Mouse (Mus musculus): ENCODE data around the gene Alg12. TPM values are rescaled to one million over a fixed set of nuclear protein-coding genes. Genes with fewer than 3 reads are reported as not detected.
A peak's percentile ranks its signal among the peaks of the same experiment; 100 is the strongest.

Alg12 gene
- polyA plus RNA-seq, 1 experiment = 18.1 TPM

DNA sequence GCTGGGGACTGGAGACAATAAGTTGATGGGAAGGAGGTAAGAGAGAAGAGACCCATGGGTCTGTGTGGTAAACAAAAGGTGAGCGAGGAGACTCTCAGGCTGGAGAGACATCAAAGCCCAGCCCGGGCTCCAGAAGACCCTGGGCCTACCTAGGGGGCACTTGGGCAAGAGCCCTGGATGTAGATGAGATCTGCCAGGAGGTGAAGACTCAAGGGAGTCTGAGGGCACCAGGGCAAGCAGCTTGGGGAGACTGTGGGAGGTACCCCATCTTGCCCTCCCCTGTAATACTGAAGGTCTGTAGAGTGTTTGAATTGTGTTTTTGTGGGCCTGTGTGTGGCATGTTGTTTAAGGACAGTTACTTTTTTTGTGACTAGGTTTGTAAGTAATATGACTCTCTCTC, 39.6 kb upstream of the Alg12 start:
- DNase-seq = no peak
- peaks cover 28% of the 10 kb centered on the region for H3K4me1 ChIP-seq (ENCODE audit: control insufficient read depth, insufficient read depth, low read length)
- no peak for TF ChIP-seq POLR2A (IDR thresholded peaks at IDR 0.05; ENCODE audit: low read depth, low read length)
- TF ChIP-seq CTCF (conservative IDR thresholded peaks at IDR 0.05; ENCODE audit: insufficient read depth, insufficient read length, low read depth, low read length) = no peak
- WGBS = 81% methylated on average over 2 of the region's 2 CpGs
- no peak overlapping the region for H3K4me3 ChIP-seq (ENCODE audit: insufficient read depth, low read depth, low read length)
- H3K27ac ChIP-seq (ENCODE audit: insufficient read depth, low read depth, low read length) = no peak overlapping the region
- no peaks in the 10 kb centered on the region for H3K27me3 ChIP-seq (replicated peaks; ENCODE audit: control insufficient read depth, insufficient read depth, low read length)
- peaks cover 7% of the 10 kb centered on the region for H3K36me3 ChIP-seq (ENCODE audit: control insufficient read depth, insufficient read depth, low read length)

DNA sequence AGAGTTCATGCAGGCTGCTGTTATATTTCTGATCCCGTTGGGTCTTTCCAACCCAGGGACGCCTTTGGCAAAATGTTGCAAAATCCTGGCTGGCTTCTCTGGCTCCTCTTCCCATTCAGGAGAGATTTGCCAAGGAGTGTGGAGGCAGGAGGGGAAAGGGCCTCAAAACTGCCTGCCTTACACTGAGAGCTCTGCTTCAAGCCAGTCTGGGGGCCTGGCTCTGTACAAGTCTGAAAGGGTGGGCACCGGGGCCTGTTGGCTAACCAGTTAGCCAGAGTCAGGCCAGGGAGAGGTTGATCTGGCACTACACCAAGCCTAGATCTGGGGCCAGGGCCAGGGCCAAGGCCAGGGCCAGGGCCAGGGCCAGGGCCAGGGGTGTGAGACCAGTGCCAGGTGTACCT, 39.0 kb upstream of the Alg12 start:
- H3K4me3 ChIP-seq (ENCODE audit: insufficient read depth, low read depth, low read length) = no peak overlapping the region
- TF ChIP-seq CTCF (conservative IDR thresholded peaks at IDR 0.05; ENCODE audit: insufficient read depth, insufficient read length, low read depth, low read length) (no peak), POLR2A (IDR thresholded peaks at IDR 0.05; ENCODE audit: low read depth, low read length) (no peak)
- DNase-seq = peak; percentile 69
- H3K36me3 ChIP-seq (ENCODE audit: control insufficient read depth, insufficient read depth, low read length) = peaks cover 1% of the 10 kb centered on the region
- H3K27me3 ChIP-seq (replicated peaks; ENCODE audit: control insufficient read depth, insufficient read depth, low read length) = no peaks in the 10 kb centered on the region
- H3K27ac ChIP-seq (ENCODE audit: insufficient read depth, low read depth, low read length) = no peak overlapping the region
- 48% methylated on average over 3 of the region's 3 CpGs for WGBS
- H3K4me1 ChIP-seq (ENCODE audit: control insufficient read depth, insufficient read depth, low read length) = peaks cover 33% of the 10 kb centered on the region

DNA sequence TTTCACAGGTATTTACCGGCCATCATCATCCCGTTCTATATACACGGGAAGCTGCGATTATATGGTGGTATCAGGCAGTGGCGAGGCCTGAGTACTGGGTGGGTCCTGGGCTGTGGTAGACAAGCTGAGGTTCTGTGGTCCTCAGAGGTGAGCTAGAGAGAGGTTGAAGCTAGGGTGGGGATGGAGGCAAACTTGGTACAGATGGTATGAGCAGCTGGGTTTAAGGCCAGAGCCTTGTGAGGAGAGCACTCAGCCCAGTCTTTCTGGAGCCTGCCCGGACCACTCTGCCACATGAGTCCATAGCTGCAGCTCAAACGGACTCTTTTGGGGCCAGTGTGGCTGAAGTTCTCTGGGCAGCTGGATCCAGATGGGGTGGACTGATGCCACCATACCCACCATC, 38.2 kb upstream of the Alg12 start:
- WGBS = 96% methylated on average over 7 of the region's 7 CpGs
- no peaks in the 10 kb centered on the region for H3K36me3 ChIP-seq (ENCODE audit: control insufficient read depth, insufficient read depth, low read length)
- peaks cover 41% of the 10 kb centered on the region for H3K4me1 ChIP-seq (ENCODE audit: control insufficient read depth, insufficient read depth, low read length)
- no peak overlapping the region for H3K27ac ChIP-seq (ENCODE audit: insufficient read depth, low read depth, low read length)
- no peaks in the 10 kb centered on the region for H3K27me3 ChIP-seq (replicated peaks; ENCODE audit: control insufficient read depth, insufficient read depth, low read length)
- H3K4me3 ChIP-seq (ENCODE audit: insufficient read depth, low read depth, low read length) = no peak overlapping the region
- no peak for DNase-seq
- TF ChIP-seq CTCF (conservative IDR thresholded peaks at IDR 0.05; ENCODE audit: insufficient read depth, insufficient read length, low read depth, low read length) = no peak
- TF ChIP-seq POLR2A (IDR thresholded peaks at IDR 0.05; ENCODE audit: low read depth, low read length) = no peak

DNA sequence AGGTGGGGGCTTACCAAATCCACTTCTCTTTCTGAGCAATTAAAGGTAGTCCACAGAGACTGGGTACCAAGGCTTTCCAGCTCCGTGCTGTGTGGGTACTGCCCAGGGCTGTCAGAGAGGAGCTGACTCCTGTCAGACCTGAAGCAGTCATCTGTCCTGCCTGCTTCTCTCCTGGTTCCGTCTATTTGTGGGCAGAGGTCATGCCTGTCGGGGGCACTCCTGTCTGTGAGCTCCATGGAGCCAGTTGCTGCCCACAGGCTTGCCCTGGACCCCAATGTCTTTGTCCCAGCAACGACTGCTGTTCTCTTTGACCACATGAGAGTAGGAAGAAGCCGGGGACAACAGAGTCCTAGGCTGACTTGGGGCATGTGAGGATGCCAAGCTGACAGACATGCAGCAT, 37.5 kb upstream of the Alg12 start:
- Histone ChIP-seq H3K36me3 (ENCODE audit: control insufficient read depth, insufficient read depth, low read length) (no peaks in the 10 kb centered on the region), H3K27me3 (replicated peaks; ENCODE audit: control insufficient read depth, insufficient read depth, low read length) (no peaks in the 10 kb centered on the region), H3K27ac (ENCODE audit: insufficient read depth, low read depth, low read length) (no peak overlapping the region), H3K4me1 (ENCODE audit: control insufficient read depth, insufficient read depth, low read length) (peaks cover 48% of the 10 kb centered on the region), H3K4me3 (ENCODE audit: insufficient read depth, low read depth, low read length) (no peak overlapping the region)
- DNase-seq = no peak
- whole genome bisulfite sequencing = 80% methylated on average over 5 of the region's 5 CpGs
- no peak for TF ChIP-seq POLR2A (IDR thresholded peaks at IDR 0.05; ENCODE audit: low read depth, low read length)
- no peak for TF ChIP-seq CTCF (conservative IDR thresholded peaks at IDR 0.05; ENCODE audit: insufficient read depth, insufficient read length, low read depth, low read length)

DNA sequence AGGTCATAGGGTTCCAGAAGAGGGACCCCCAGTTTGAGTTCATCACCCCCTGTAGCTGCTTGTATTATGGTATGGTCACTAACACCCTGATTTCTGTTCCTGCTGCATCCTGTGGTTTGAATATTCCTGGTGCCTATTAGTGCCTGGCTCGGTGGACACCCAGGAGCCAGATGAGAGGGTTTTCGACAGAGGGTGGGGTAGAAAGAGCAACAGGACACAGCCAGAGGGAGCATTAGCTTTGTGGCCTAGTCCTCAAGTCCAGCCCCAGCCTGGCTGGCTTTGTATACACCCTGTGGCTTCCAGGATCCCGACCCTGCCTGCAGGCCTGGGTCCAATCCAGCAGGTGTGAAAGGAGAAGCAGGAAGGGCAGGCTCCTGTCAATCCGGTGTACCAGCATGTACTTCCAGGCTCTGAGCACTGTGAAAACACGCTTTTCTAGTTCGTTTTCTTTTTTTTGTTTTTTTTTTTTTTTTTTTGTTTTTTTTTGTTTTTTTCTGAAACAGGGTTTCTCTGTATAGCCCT, 36.8 kb upstream of the Alg12 start:
- 38% methylated on average over 6 of the region's 6 CpGs for WGBS
- Histone ChIP-seq H3K36me3 (ENCODE audit: control insufficient read depth, insufficient read depth, low read length) (no peaks in the 10 kb centered on the region), H3K27me3 (replicated peaks; ENCODE audit: control insufficient read depth, insufficient read depth, low read length) (no peaks in the 10 kb centered on the region), H3K27ac (ENCODE audit: insufficient read depth, low read depth, low read length) (peak overlapping the region; percentile 21), H3K4me3 (ENCODE audit: insufficient read depth, low read depth, low read length) (no peak overlapping the region), H3K4me1 (ENCODE audit: control insufficient read depth, insufficient read depth, low read length) (peaks cover 48% of the 10 kb centered on the region)
- DNase-seq = peak; percentile 39
- TF ChIP-seq CTCF (conservative IDR thresholded peaks at IDR 0.05; ENCODE audit: insufficient read depth, insufficient read length, low read depth, low read length) = no peak
- no peak for TF ChIP-seq POLR2A (IDR thresholded peaks at IDR 0.05; ENCODE audit: low read depth, low read length)

DNA sequence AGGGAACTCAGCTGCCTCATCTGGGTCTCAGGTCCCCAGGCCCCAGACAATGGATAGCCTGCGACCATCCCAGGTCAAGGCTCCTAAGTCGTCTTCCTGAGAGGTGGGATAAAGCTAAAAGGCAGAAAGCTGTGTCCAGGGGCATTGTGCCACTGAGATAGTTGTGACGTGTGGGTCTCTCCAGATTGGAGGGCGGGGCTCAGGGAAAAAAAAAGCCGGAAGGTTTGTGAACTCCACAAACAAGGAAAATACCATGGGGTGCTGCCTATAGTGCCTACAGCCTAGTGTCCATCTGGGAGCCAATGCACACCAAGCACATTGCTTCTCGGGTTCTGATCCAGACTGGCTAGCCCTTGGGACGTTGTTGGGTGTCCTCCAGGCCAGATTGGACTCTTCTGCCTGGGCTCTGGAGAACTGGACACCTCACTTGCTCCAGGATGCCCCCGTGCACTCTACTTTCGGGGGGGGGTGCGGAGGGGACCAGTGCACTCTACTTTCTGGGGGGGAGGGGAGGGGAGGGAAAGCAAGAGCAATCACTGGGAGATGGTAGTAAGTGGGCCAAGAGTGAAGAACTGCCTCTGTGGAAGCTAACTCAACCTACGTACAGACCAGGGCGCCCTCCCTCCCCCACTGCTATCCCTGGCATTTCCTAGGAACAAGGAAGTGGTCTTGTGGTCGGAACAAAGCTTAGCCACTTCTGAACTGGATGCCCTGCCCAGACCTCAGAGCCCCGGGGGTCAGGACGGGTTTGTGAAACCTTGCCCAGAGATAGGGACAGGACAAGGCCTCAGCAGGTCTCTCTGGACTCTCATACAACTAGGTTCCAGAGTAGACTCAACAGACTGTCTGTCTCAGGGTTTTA, 36.1 kb upstream of the Alg12 start:
- Histone ChIP-seq H3K27ac (ENCODE audit: insufficient read depth, low read depth, low read length) (peak overlapping the region; percentile 83), H3K27me3 (replicated peaks; ENCODE audit: control insufficient read depth, insufficient read depth, low read length) (no peaks in the 10 kb centered on the region), H3K4me1 (ENCODE audit: control insufficient read depth, insufficient read depth, low read length) (peaks cover 52% of the 10 kb centered on the region), H3K4me3 (ENCODE audit: insufficient read depth, low read depth, low read length) (no peak overlapping the region), H3K36me3 (ENCODE audit: control insufficient read depth, insufficient read depth, low read length) (no peaks in the 10 kb centered on the region)
- WGBS = 42% methylated on average over 15 of the region's 15 CpGs
- TF ChIP-seq POLR2A (IDR thresholded peaks at IDR 0.05; ENCODE audit: low read depth, low read length) (no peak), CTCF (conservative IDR thresholded peaks at IDR 0.05; ENCODE audit: insufficient read depth, insufficient read length, low read depth, low read length) (no peak)
- peak; percentile 69 for DNase-seq

Data from kidney, adult 2 months (tissue).